Mouse (Mus musculus): Measurements from ENCODE around the gene Cox4i1.

DNA sequence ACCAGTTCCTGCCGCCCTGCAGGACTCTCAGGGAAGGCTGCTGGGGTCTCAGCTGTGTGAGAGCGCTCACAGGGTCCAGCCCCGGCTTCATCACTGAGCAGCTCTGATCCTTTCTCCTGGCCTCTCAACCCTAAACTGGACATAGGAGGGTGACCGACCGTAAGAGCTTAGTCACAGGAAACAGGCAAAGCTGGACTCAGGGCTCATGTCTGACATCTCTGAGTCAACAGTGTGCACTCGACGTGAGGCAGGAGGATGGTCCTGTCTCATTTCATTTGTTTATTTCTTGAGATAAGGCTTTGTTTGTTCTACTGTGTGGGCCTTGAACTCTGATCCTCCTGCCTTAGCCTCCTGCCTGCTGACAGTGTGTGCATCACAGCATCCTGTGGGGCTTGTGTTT is 47.6 kb upstream of the Cox4i1 start:
- no peak for TF ChIP-seq CTCF (IDR thresholded peaks at IDR 0.05; ENCODE audit: borderline replicate concordance, insufficient read depth, low read depth, low read length)
- TF ChIP-seq POLR2A (IDR thresholded peaks at IDR 0.05; ENCODE audit: borderline replicate concordance, insufficient read depth, low read length): no peak
